Mouse (Mus musculus) liver, embryonic 14.5 days (tissue): ENCODE results near the gene Cep63.

Experiments used
- CTCF ChIP-seq: IDR thresholded peaks from 2 replicates; pipeline ENCODE4 v1.5.1; 2016; ENCODE audit warnings: antibody characterized with exemption, low read depth, control low read depth
- EP300 ChIP-seq: IDR thresholded peaks from 2 replicates; pipeline ENCODE4 v1.6.1; 2016; ENCODE audit warnings: antibody characterized with exemption, low read depth

DNA sequence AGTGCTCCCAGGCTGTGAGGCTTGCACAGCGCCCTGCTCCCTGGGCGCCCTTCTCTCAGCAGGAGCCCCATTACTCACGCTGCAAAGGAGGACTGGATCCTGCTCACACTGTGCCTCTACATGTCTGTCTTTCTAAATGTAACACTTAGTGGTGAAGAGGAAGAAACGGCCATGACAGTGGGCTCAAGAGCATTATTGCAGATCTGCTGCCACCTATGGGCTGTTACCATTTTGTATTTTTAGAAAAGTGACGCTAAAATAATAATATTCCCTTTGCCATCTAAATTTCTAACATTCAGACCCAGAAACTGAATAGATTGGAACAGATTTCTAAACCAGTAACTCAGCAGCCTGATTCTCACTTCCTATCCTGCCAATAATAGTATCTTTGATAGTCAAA, 18.9 kb downstream of the Cep63 start:
- TF ChIP-seq EP300 (no peak), CTCF (no peak)
